Mouse (Mus musculus) 3134 (cell line): ENCODE data around the gene Dcst1.

Source experiments
- DNase-seq: peaks from one replicate; pipeline ENCODE4 v3.0.0-alpha.2; 2011; ENCODE audit warnings: low spot score; ENCODE audit not compliant: insufficient read length; ENCODE audit errors: extremely low read depth

Dcst1 gene

GRCm38 (mm10) chr3:89337062-89337720 lies 27.9 kb downstream of the Dcst1 start:
- DNase-seq = no peak

- DNase-seq = no peak
These were observed 28.5 kb downstream of the Dcst1 start for GRCm38 (mm10) chr3:89336529-89336928.

- no peak for DNase-seq
These were observed 32.0 kb downstream of the Dcst1 start for GRCm38 (mm10) chr3:89333053-89333452.

- no peak for DNase-seq
These were observed 32.6 kb downstream of the Dcst1 start for GRCm38 (mm10) chr3:89332476-89332875.

GRCm38 (mm10) chr3:89332013-89332412 lies 33.0 kb downstream of the Dcst1 start:
- no peak for DNase-seq

GRCm38 (mm10) chr3:89331561-89331960 lies 33.5 kb downstream of the Dcst1 start:
- DNase-seq = no peak

GRCm38 (mm10) chr3:89330948-89331347 lies 34.1 kb downstream of the Dcst1 start:
- no peak for DNase-seq

GRCm38 (mm10) chr3:89330346-89330745 lies 34.7 kb downstream of the Dcst1 start:
- DNase-seq = no peak

- no peak for DNase-seq
These were observed 36.4 kb downstream of the Dcst1 start for GRCm38 (mm10) chr3:89328623-89329022.

- DNase-seq = no peak
These were observed 37.6 kb downstream of the Dcst1 start for GRCm38 (mm10) chr3:89327371-89327870.

GRCm38 (mm10) chr3:89325882-89326281 lies 39.2 kb downstream of the Dcst1 start:
- no peak for DNase-seq

GRCm38 (mm10) chr3:89322514-89323165 lies 42.4 kb downstream of the Dcst1 start, which contains the start of gene Efna3:
Gene Efna3, minus strand, starts transcription at chr3:89322965.
- peak; percentile 83 for DNase-seq

GRCm38 (mm10) chr3:89322131-89322500 lies 42.9 kb downstream of the Dcst1 start:
- DNase-seq = no peak

GRCm38 (mm10) chr3:89321183-89322130 lies 43.6 kb downstream of the Dcst1 start:
- peak; percentile 61 for DNase-seq

GRCm38 (mm10) chr3:89320581-89321182 lies 44.4 kb downstream of the Dcst1 start:
- DNase-seq = no peak

- no peak for DNase-seq
These were observed 45.3 kb downstream of the Dcst1 start for GRCm38 (mm10) chr3:89319591-89320350.

- peak; percentile 36 for DNase-seq
These were observed 46.0 kb downstream of the Dcst1 start for GRCm38 (mm10) chr3:89318971-89319590.

- DNase-seq = peak; percentile 86
These were observed 46.7 kb downstream of the Dcst1 start for GRCm38 (mm10) chr3:89318316-89318715.

GRCm38 (mm10) chr3:89317246-89317645 lies 47.8 kb downstream of the Dcst1 start:
- no peak for DNase-seq
